15 mouse cellular contexts compared by ENCODE assay signal in the genomic region with DNA sequence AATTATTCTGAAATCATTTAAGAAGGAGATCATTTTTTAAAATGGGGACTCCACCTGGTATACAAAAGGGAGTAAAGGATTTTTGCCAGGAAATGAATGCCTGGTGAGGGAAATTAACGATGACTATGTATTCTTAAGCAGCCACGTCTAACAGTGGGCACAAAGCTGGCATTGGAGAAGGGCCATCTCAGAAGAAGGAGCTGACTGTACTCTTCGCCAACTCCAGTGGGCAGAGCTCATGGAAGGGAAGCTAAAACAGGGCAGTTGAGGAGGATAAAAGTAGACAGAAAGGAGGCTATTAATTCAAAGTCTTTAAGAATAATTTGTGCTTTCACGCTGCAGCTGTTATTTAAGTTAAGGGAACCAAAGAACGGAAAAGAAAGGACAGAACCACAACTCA.
DNase-seq lines count a peak whose midpoint lies in the region; ATAC-seq lines count a peak whose summit lies in the region.
"Had no signal": no experiment of that assay in that cellular context is flagged by ENCODE, and none has a peak within 500 bp of the region (broad histone marks: within the 10 kb centered on the region; RNA-seq: fewer than 3 reads in every experiment).

No protein-coding gene starts in this region.

- H3K4me2 ChIP-seq in heart, embryonic 11.5 days, result no peak overlapping the region
- H3K4me2 ChIP-seq: limb, embryonic 15.5 days had no signal

- no peaks in the 10 kb centered on the region for H3K9me3 ChIP-seq in heart, embryonic 11.5 days (replicated peaks; ENCODE audit: control insufficient read depth, low read length)
- H3K9me3 ChIP-seq: limb, embryonic 15.5 days had no signal

- no peaks in the 10 kb centered on the region for H3K27me3 ChIP-seq in heart, embryonic 11.5 days (ENCODE audit: control insufficient read depth, insufficient read depth, low read length)
- H3K27me3 ChIP-seq: limb, embryonic 15.5 days had no signal

- no peak overlapping the region for H3K9ac ChIP-seq in heart, embryonic 11.5 days (ENCODE audit: low read depth, low read length)
- H3K9ac ChIP-seq: limb, embryonic 15.5 days had no signal

- 70% methylated on average over 5 of the region's 5 CpGs for WGBS in heart, embryonic 11.5 days (ENCODE audit: insufficient replicate concordance)

- ATAC-seq in heart, embryonic 11.5 days (replicated peaks; ENCODE audit: insufficient number of reproducible peaks, low FRiP score, low TSS enrichment), result no peak
- ATAC-seq: intestine, postnatal 0 days had no signal

- H3K36me3 ChIP-seq in heart, embryonic 11.5 days (ENCODE audit: control insufficient read depth, insufficient read depth, low read length), result no peaks in the 10 kb centered on the region
- H3K36me3 ChIP-seq: limb, embryonic 15.5 days had no signal

- H3K27ac ChIP-seq in heart, embryonic 11.5 days (ENCODE audit: low read depth, low read length), result no peak overlapping the region
- H3K27ac ChIP-seq: limb, embryonic 15.5 days had no signal

- no peak overlapping the region for H3K4me3 ChIP-seq in heart, embryonic 11.5 days (ENCODE audit: low read depth, low read length)
- H3K4me3 ChIP-seq: limb, embryonic 15.5 days had no signal

- DNase-seq in cerebellum, postnatal 14 days, result peak; percentile 3 to 16
- DNase-seq in cerebellum, adult 8-10 months, result no peak
- DNase-seq in brain, adult 2 months (ENCODE audit: low read depth, low spot score), result peak; percentile 49
- DNase-seq in frontal cortex, postnatal 36 days (ENCODE audit: low spot score in 2 of 2), result peak; percentile 10 to 18
- DNase-seq in left cerebral cortex, postnatal 36 days (ENCODE audit: low spot score in 2 of 2), result peak; percentile 5 to 6
- DNase-seq in urinary bladder, postnatal 4 days (ENCODE audit: low spot score in 2 of 2), result no peak
- no peak for DNase-seq in urinary bladder, adult 2 months (ENCODE audit: low spot score)
- DNase-seq: cerebellum, postnatal 36 days; heart, adult 11 months; heart, postnatal 14 days; kidney, postnatal 4 days; lung, adult 2 months had no signal

- intact Hi-C loops in left cerebral cortex, postnatal 36 days (cut with DNase I), result no loop called here

- no peaks in the 10 kb centered on the region for H3K4me1 ChIP-seq in heart, embryonic 11.5 days (ENCODE audit: control insufficient read depth, insufficient read depth, low read length)
- H3K4me1 ChIP-seq: limb, embryonic 15.5 days had no signal

Comparison
In these comparisons a context has a peak if more than half of its experiments do, and no peak if none do; other contexts are left out.
1. DNase-seq: peak in cerebellum, postnatal 14 days (2 of 2), brain, adult 2 months (single experiment), frontal cortex, postnatal 36 days (2 of 2) and left cerebral cortex, postnatal 36 days (2 of 2); none in cerebellum, adult 8-10 months (single experiment), urinary bladder, postnatal 4 days (0 of 2) and urinary bladder, adult 2 months (single experiment).